Mouse (Mus musculus): Measurements from ENCODE around the gene Ttll5. TPM values are rescaled to one million over a fixed set of nuclear protein-coding genes. Genes with fewer than 3 reads are reported as not detected.

Ttll5 gene
- total RNA-seq, 2 experiments from 2014 or later, result 41.5 to 46.8 TPM

GRCm38 (mm10) chr12:85956251-85956650, 131.8 kb downstream of the Ttll5 start:
- peak; percentile 80 to 88 for DNase-seq (ENCODE audit: low spot score in 2 of 2)
- intact Hi-C loops (cut with DNase I), result loop anchor here (5.0 kb wide), 1 partner anchor 121 kb away; the partner anchor contains the start of gene Tgfb3

DNA sequence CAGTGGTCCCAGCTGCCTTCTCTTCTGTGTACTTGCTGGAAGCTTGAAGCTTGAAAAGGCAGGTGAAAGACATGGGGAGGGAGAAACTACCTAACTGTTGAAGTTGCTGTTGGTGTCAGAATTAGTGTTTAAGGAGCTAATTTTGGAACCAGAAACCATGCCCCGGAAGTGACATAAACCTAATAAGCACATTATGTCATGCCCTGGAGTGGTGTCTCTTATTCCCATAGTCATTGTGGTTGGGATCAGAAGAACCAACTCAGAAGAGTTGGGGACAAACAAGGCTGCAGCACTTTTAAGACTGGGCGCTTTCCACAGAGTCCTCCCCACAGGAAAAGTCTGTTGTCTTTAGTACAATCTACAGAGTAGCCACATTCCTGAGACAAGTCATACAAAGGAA, 134.0 kb downstream of the Ttll5 start:
- intact Hi-C loops (cut with DNase I), result loop anchor here (5.0 kb wide), 1 partner anchor 119 kb away; the partner anchor contains the start of gene Tgfb3
- no peak for DNase-seq (ENCODE audit: low spot score in 2 of 2)

GRCm38 (mm10) chr12:85959822-85960501, 135.5 kb downstream of the Ttll5 start:
- no peak for DNase-seq (ENCODE audit: low spot score in 2 of 2)
- intact Hi-C loops (cut with DNase I), result loop anchor here (5.0 kb wide), 1 partner anchor 117 kb away; the partner anchor contains the start of gene Tgfb3

DNA sequence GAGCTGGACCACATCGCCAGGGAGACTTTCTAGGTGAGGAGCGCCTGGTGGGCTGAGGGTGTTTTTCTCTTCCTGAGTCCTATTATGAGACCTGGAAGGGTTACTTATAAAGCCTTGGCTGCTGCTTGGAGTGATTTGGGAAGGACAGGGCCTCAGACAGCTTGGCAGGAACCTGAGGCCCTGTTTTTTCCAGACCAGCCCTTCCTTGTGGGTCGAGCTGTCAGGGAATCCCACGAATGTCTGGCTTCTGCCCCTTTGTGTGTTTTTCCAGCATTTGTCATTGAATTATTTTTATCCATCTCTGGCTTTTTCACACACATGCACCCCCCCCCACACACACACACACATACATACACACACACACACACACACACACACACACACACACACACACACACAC, 136.2 kb downstream of the Ttll5 start:
- no peak for DNase-seq (ENCODE audit: low spot score in 2 of 2)
- intact Hi-C loops (cut with DNase I), result no loop called here

- no peak for DNase-seq (ENCODE audit: low spot score in 2 of 2)
- intact Hi-C loops (cut with DNase I), result no loop called here
Measured at GRCm38 (mm10) chr12:85963160-85963559, 138.7 kb downstream of the Ttll5 start.

DNA sequence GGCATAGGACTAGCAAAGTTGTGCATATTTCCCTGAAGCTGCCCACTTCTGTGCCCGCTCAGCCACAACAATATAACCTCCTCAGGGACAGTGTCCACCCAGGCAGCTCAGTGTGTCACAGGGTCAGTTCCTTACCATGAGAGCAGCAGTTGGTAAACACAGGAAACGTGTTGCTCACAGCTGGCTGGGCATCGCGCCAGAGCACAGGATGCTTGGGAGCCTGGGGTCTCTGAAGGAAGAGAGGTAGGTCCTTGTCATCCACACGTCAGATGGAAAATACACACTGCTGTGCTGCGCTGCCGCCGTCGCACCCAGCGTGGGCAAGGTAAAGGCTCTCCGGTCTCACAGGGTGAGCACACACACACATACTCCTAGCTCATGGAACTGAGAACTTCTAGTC, 139.2 kb downstream of the Ttll5 start:
- intact Hi-C loops (cut with DNase I), result no loop called here
- DNase-seq (ENCODE audit: low spot score in 2 of 2), result no peak

DNA sequence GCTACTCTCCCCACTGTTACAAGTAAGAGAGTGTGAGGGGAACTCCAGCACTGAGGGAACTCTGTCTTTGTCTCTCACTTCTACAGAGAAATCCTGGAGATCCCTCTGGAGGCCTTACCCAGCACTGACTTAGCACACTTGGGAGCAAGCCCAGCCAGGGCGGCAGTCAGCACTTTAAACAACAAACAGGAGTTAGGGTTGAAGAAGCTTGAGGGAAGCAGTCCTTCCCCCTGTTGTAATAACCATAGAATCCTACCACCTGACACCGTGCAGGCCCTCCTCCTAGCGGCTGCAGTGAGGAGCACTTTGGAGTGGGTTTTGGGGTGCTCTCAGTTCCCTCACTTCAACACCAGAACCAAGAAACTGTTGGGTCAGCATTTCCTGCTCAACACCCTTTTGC, 140.0 kb downstream of the Ttll5 start:
- intact Hi-C loops (cut with DNase I), result no loop called here
- DNase-seq (ENCODE audit: low spot score in 2 of 2), result no peak

GRCm38 (mm10) chr12:85967812-85968211, 143.4 kb downstream of the Ttll5 start:
- DNase-seq (ENCODE audit: low spot score in 2 of 2), result no peak
- intact Hi-C loops (cut with DNase I), result no loop called here

- DNase-seq (ENCODE audit: low spot score in 2 of 2), result peak in 1 of 2 experiments; percentile 41
Measured at GRCm38 (mm10) chr12:85968409-85968808, 143.9 kb downstream of the Ttll5 start.

DNA sequence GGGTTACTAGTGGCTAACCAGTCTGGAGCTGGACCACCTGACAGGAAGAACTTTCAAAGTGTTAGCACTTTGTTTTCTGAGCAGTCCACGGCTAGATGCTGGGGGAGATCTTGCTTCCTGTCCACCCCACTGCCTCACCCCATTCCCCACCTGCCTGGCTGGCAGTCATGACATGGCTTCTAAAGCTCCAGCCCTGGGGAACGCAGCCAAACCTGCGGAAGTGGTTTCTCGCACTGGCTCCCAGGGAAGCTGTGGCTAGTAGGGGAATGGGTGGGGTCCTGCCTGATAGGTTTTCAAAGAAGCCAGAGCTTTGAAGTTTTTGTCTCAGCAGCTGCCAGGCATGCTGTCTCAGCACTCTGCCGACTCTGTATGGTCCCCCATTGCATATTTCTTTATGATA, 145.1 kb downstream of the Ttll5 start:
- no peak for DNase-seq (ENCODE audit: low spot score in 2 of 2)
- intact Hi-C loops (cut with DNase I), result no loop called here

More at GRCm38 (mm10) chr12:85968409-85968808, 143.9 kb downstream of the Ttll5 start:
- intact Hi-C loops (cut with DNase I), result no loop called here

DNA sequence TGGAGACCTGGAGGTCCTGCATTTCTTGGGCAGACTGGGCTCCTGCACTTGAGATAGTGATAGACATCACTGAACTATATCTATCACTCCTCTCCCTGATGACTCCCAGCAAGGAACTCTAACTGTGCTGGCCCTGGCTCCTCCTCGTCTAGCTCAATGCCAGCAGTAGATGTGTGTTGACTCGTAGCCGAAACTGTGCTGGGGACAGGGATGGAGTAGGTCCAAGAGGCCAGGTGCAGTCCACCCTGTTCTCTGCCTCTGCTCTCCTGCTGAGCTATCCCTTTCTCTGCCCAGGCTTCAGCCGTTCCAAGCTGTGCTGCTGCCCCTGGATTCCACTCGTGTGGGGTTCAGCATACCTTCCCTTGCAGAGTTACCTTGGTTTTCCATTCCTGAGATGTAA, 145.7 kb downstream of the Ttll5 start:
- intact Hi-C loops (cut with DNase I), result no loop called here
- no peak for DNase-seq (ENCODE audit: low spot score in 2 of 2)

DNA sequence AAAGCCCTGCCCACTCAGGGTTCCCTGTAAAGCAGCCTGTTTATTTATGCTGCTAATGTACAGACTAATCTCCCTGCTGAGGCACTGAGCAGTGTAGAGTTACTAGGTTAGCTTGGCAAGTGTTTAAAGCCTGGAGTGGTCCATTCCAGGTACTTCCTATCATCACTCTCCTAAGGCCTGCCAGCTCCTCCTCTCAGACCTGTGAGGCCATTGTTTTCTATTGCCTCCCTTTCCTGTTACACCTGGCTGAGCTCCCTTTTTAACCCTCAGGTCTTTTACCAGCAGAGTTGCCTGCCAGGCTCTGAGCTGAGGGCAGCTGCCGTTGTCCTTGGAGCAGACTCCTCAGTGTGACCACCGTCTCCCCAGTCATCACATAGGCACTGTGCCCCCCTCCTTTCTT, 146.3 kb downstream of the Ttll5 start:
- no peak for DNase-seq (ENCODE audit: low spot score in 2 of 2)

GRCm38 (mm10) chr12:85971655-85972054, 147.2 kb downstream of the Ttll5 start:
- DNase-seq (ENCODE audit: low spot score in 2 of 2), result no peak
- intact Hi-C loops (cut with DNase I), result no loop called here

More for the DNA sequence above, 146.3 kb downstream of the Ttll5 start:
- intact Hi-C loops (cut with DNase I), result no loop called here

DNA sequence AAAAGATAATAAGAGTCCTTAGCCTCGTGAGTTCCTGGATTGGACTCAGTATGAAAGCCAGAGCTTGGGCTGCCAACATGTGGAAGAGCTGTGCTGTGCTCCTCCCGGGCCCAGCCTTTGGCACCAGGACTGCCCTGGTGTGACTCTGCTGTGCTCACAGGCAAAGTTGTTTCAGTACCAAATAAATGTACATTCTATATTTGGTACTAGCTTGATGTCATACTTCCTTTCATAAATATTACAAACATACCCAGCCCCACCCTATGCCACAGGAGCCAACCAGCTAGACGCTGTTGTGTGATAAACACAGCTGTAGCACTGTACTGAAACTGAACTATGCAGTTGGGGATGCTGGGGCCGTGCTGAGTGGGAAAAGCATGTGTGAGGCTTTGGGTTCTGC, 149.1 kb downstream of the Ttll5 start:
- DNase-seq (ENCODE audit: low spot score in 2 of 2), result no peak
- intact Hi-C loops (cut with DNase I), result no loop called here

- DNase-seq (ENCODE audit: low spot score in 2 of 2), result no peak
- intact Hi-C loops (cut with DNase I), result no loop called here
Measured at GRCm38 (mm10) chr12:85974030-85974429, 149.6 kb downstream of the Ttll5 start.

DNA sequence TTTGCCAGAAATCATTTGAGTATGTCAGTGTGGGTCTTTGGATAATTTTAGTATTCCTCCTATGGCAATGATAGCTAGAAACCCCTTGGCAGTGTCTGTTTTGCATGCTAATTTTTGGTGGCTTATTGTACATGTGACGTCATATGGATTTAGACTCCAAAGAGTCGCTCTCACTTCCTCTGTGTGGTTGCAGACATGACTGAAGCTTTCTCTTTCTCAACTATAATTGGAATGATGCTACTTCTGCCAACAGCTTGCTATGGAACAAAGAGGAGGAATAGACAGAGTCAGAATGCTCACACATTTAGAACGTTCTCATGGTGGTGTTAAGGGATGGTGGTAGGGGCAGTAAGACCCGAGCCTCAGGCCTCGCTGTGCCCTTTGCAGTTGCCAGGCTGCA, 155.5 kb downstream of the Ttll5 start:
- intact Hi-C loops (cut with DNase I), result no loop called here
- no peak for DNase-seq (ENCODE audit: low spot score in 2 of 2)

DNA sequence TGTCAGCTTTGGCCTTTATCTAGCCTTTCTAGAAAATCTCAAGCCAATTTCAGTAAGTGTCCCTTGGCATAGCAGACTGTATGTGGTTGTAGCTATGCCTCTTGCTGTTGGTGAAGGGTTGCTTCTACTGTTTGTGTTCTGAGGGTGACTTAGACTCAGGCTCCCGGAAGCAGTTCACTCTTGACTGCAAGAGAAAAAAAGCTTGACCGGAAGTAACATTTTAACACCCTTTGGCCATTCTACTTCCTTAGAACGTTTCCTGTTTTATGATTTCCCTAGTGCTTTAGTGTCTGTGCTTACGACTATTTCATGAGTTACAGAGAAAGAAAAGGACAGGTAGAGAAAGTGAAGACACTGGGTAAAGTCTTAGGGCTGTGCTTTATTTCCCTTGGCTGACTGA, 161.1 kb downstream of the Ttll5 start:
- no peak for DNase-seq (ENCODE audit: low spot score in 2 of 2)
- intact Hi-C loops (cut with DNase I), result no loop called here

DNA sequence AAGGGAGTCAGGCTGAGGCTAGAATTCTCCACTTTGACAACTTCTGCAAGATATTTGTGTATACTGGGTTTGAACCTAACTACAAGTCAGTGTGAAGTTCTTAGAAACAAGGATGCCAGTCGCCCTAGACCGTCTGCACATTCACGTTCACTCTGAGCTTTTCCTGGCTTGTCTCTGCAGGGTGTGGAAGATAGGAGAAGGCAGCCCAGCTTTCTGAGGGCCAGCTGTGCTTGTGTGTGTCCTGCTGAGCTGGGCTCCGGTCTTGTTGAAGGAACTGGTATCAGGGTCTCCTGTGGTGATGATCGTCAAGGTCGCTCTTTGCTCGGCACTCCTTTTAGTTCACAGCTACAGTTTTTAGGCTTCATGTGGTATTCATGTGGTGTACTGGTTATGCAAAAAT, 161.6 kb downstream of the Ttll5 start:
- intact Hi-C loops (cut with DNase I), result no loop called here
- DNase-seq (ENCODE audit: low spot score in 2 of 2), result no peak

GRCm38 (mm10) chr12:85986540-85987443, 162.3 kb downstream of the Ttll5 start:
- intact Hi-C loops (cut with DNase I), result no loop called here
- no peak for DNase-seq (ENCODE audit: low spot score in 2 of 2)

GRCm38 (mm10) chr12:85987444-85987889, 163.0 kb downstream of the Ttll5 start:
- intact Hi-C loops (cut with DNase I), result no loop called here
- no peak for DNase-seq (ENCODE audit: low spot score in 2 of 2)

Measured in left cerebral cortex, postnatal 14 days (tissue).